Comparison of ENCODE assay signal across 11 mouse cellular contexts in the genomic region with DNA sequence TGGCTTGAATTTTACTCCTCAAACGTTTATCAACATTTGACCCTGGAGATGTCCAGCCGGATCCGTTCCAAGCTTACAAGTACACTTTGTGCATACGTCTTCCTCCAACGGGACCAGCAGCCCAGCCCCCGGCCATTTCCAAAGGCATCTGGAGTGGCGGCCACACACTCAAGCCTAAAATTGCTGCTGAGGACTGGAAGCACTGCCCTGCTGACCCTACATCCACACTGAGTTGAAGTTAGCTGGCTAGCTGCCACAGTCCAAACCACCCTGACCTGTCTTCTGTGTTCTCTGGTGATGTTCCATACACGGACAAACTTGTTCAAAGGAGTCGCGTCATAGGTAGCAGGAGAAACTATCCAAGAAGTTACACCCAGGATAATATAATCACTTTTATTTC. TPM values are rescaled to one million over a fixed set of nuclear protein-coding genes. Genes with fewer than 3 reads are reported as not detected.
DNase-seq lines count a peak whose midpoint lies in the region; ATAC-seq and TF ChIP-seq lines count a peak whose summit lies in the region.
"Had no signal": no experiment of that assay in that cellular context is flagged by ENCODE, and none has a peak within 500 bp of the region (broad histone marks: within the 10 kb centered on the region; RNA-seq: fewer than 3 reads in every experiment).

No protein-coding gene starts in this region.

- no peak overlapping the region for H3K4me2 ChIP-seq in heart, embryonic 16.5 days (ENCODE audit: low read depth, low read length)
- no peak overlapping the region for H3K4me2 ChIP-seq in neural tube, embryonic 15.5 days
- H3K4me2 ChIP-seq in liver, postnatal 0 days (ENCODE audit: low read depth, low read length): no peak overlapping the region
- H3K4me2 ChIP-seq: embryonic facial prominence, embryonic 12.5 days; limb, embryonic 15.5 days had no signal

- no peak for ATAC-seq in heart, embryonic 16.5 days (replicated peaks; ENCODE audit: extremely low read depth, insufficient read depth, low FRiP score)
- no peak for ATAC-seq in neural tube, embryonic 15.5 days (ENCODE audit: low FRiP score)
- ATAC-seq in liver, postnatal 0 days: peak; percentile 59; the same call in 1 of the 2 replicates
- no peak for ATAC-seq in activated CD4-positive, CD25-positive, alpha-beta regulatory T cell, adult 4 months

- no peak overlapping the region; the same call in 1 of the 2 replicates for H3K9ac ChIP-seq in heart, embryonic 16.5 days (ENCODE audit: low read length)
- H3K9ac ChIP-seq in neural tube, embryonic 15.5 days (replicated peaks): no peak overlapping the region
- no peak overlapping the region for H3K9ac ChIP-seq in liver, postnatal 0 days (replicated peaks)
- H3K9ac ChIP-seq: embryonic facial prominence, embryonic 12.5 days; limb, embryonic 15.5 days had no signal

- no peaks in the 10 kb centered on the region for H3K36me3 ChIP-seq in heart, embryonic 16.5 days (ENCODE audit: control insufficient read depth, insufficient read depth)
- H3K36me3 ChIP-seq in neural tube, embryonic 15.5 days: no peaks in the 10 kb centered on the region
- H3K36me3 ChIP-seq in liver, postnatal 0 days (replicated peaks; ENCODE audit: insufficient read depth, low read length): no peaks in the 10 kb centered on the region
- no peaks in the 10 kb centered on the region for H3K36me3 ChIP-seq in testis, adult 2 months (ENCODE audit: control insufficient read depth, insufficient read depth, low read length)
- H3K36me3 ChIP-seq: embryonic facial prominence, embryonic 12.5 days; limb, embryonic 15.5 days had no signal

- 36% methylated on average over 10 of the region's 10 CpGs for WGBS in heart, embryonic 16.5 days
- WGBS in neural tube, embryonic 15.5 days: 67% methylated on average over 10 of the region's 10 CpGs
- 57% methylated on average over 10 of the region's 10 CpGs for WGBS in liver, postnatal 0 days (ENCODE audit: insufficient replicate concordance)

- peaks cover 33% of the 10 kb centered on the region for H3K4me1 ChIP-seq in heart, embryonic 16.5 days (ENCODE audit: control insufficient read depth, insufficient read depth, low read length)
- H3K4me1 ChIP-seq in neural tube, embryonic 15.5 days: peaks cover 32% of the 10 kb centered on the region
- peaks cover 2% of the 10 kb centered on the region; the same call in 1 of the 2 replicates for H3K4me1 ChIP-seq in liver, postnatal 0 days (ENCODE audit: insufficient read depth)
- peaks cover 8% of the 10 kb centered on the region for H3K4me1 ChIP-seq in testis, adult 2 months (ENCODE audit: control insufficient read depth, insufficient read depth, low read length)

- H3K27ac ChIP-seq in heart, embryonic 16.5 days (ENCODE audit: low read length): peak overlapping the region; percentile 8
- 0 out of 2 replicates have a peak overlapping the region, but pooled peaks have one; percentile 51 for H3K27ac ChIP-seq in neural tube, embryonic 15.5 days (replicated peaks)
- no peak overlapping the region for H3K27ac ChIP-seq in liver, postnatal 0 days (ENCODE audit: low read depth)
- peak overlapping the region; percentile 14; the same call in 1 of the 2 replicates for H3K27ac ChIP-seq in testis, adult 2 months (ENCODE audit: control insufficient read depth, insufficient read depth, low read depth, low read length)
- H3K27ac ChIP-seq: embryonic facial prominence, embryonic 12.5 days; limb, embryonic 15.5 days had no signal

- H3K4me3 ChIP-seq in heart, embryonic 16.5 days (ENCODE audit: low read length): no peak overlapping the region
- H3K4me3 ChIP-seq in neural tube, embryonic 15.5 days (replicated peaks): no peak overlapping the region
- H3K4me3 ChIP-seq in liver, postnatal 0 days (ENCODE audit: low read depth, low read length): no peak overlapping the region
- no peak overlapping the region for H3K4me3 ChIP-seq in testis, adult 2 months (ENCODE audit: control insufficient read depth, low read depth, low read length)
- H3K4me3 ChIP-seq: embryonic facial prominence, embryonic 12.5 days; limb, embryonic 15.5 days had no signal

- intact Hi-C loops in heart, postnatal 10 days (cut with DNase I): no loop called here

- no peak for TF ChIP-seq CTCF in liver, postnatal 0 days (IDR thresholded peaks at IDR 0.05; ENCODE audit: low read depth)
- no peak for TF ChIP-seq CTCF in testis, adult 2 months (IDR thresholded peaks at IDR 0.05; ENCODE audit: control insufficient read depth, insufficient read depth, insufficient replicate concordance, low read depth, low read length)

- TF ChIP-seq POLR2A in testis, adult 2 months (IDR thresholded peaks at IDR 0.05; ENCODE audit: control insufficient read depth, low read depth, low read length): no peak

- H3K27me3 ChIP-seq in heart, embryonic 16.5 days (ENCODE audit: control insufficient read depth, insufficient read depth, low read length): no peaks in the 10 kb centered on the region
- H3K27me3 ChIP-seq in neural tube, embryonic 15.5 days (replicated peaks): no peaks in the 10 kb centered on the region
- H3K27me3 ChIP-seq in liver, postnatal 0 days (ENCODE audit: insufficient read depth, low read length): peaks cover 15% of the 10 kb centered on the region
- H3K27me3 ChIP-seq in testis, adult 2 months (ENCODE audit: control insufficient read depth, insufficient read depth, low read length): no peaks in the 10 kb centered on the region; the same call in 1 of the 2 replicates
- H3K27me3 ChIP-seq: embryonic facial prominence, embryonic 12.5 days; limb, embryonic 15.5 days had no signal

- no peaks in the 10 kb centered on the region for H3K9me3 ChIP-seq in heart, embryonic 16.5 days (replicated peaks; ENCODE audit: control insufficient read depth, low read length)
- H3K9me3 ChIP-seq in neural tube, embryonic 15.5 days (replicated peaks): no peaks in the 10 kb centered on the region
- H3K9me3 ChIP-seq in liver, postnatal 0 days (ENCODE audit: low read length): no peaks in the 10 kb centered on the region
- H3K9me3 ChIP-seq: embryonic facial prominence, embryonic 12.5 days; limb, embryonic 15.5 days had no signal

- no peak for DNase-seq in heart, postnatal 10 days
- no peak for DNase-seq in neural tube, embryonic 10.5 days (ENCODE audit: extremely low spot score, low spot score)
- peak; percentile 47 for DNase-seq in liver, postnatal 0 days
- no peak for DNase-seq in layer of hippocampus, postnatal 25 days (ENCODE audit: extremely low spot score in 1 of 2, low spot score in 1 of 2)
- DNase-seq: thymus, postnatal 36 days had no signal

- no peak for TF ChIP-seq EP300 in liver, postnatal 0 days (IDR thresholded peaks at IDR 0.05; ENCODE audit: low read depth)

RNA-seq across cellular contexts. Expression of a gene that starts 18.6 kb away (rescaled TPM):
- polyA plus RNA-seq in heart, embryonic 16.5 days (2015; fragmentation: Nextera tagmentation; extraction: Ambion mirVana): 38.1 and 39.9 TPM in 2 replicates
- total RNA-seq in heart, postnatal 10 days (2021): 100 to 1,000 TPM; 548 to 551 TPM
- 38.9 and 44.0 TPM in 2 replicates for polyA plus RNA-seq in neural tube, embryonic 15.5 days (2015; fragmentation: Nextera tagmentation; extraction: Ambion mirVana)
- polyA plus RNA-seq in liver, postnatal 0 days (2015; fragmentation: Nextera tagmentation; extraction: Ambion mirVana): 9.1 and 9.9 TPM in 2 replicates
- 173 and 197 TPM in 2 replicates for polyA plus RNA-seq in testis, adult 2 months (2012; rRNA removed)
- total RNA-seq in layer of hippocampus, postnatal 25 days (2021): 100 to 1,000 TPM; 413 to 454 TPM
- polyA plus RNA-seq in activated CD4-positive, CD25-positive, alpha-beta regulatory T cell, adult 4 months (2017; shearing (Covaris generic)): 10 to 100 TPM; 10.5 to 13.4 TPM
